ENCODE assay signal across 14 mouse cellular contexts in the genomic region with DNA sequence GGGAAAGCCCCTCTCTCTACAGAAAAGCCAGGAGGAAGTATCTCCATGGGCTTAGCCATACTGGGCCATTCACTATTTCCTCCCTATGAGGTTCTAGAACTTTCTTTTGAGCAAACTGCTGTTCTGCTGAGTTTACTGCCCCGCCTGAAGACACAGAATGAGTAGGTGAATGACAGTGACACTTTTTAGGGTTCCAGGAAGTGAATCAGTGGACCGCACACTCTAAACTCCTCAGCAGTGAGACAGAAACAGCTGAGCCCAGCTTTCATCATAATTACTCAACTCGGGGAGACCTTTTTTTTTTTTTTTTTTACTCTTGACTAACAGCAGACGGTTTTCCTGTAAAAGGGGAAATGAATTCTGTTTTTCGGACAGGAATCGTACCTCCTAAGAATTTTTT. TPM values are rescaled to one million over a fixed set of nuclear protein-coding genes. Genes with fewer than 3 reads are reported as not detected.
DNase-seq lines count a peak whose midpoint lies in the region; ATAC-seq and TF ChIP-seq lines count a peak whose summit lies in the region.
"Had no signal": no experiment of that assay in that cellular context is flagged by ENCODE, and none has a peak within 500 bp of the region (broad histone marks: within the 10 kb centered on the region; RNA-seq: fewer than 3 reads in every experiment).

No protein-coding gene starts in this region.

- no peak for ATAC-seq in liver, embryonic 15.5 days (ENCODE audit: insufficient read depth)
- no peak for ATAC-seq in liver, embryonic 11.5 days (replicated peaks; ENCODE audit: low FRiP score)
- ATAC-seq in monocyte, adult 5-6 weeks (replicated peaks; ENCODE audit: insufficient number of reproducible peaks, low FRiP score, low TSS enrichment, poor library complexity, severe bottlenecking) = peak; percentile 46
- ATAC-seq in megakaryocyte-erythroid progenitor cell, adult 5-6 weeks (replicated peaks; ENCODE audit: low FRiP score, low TSS enrichment, poor library complexity, severe bottlenecking) = no peak

- no peaks in the 10 kb centered on the region; the same call in 1 of the 2 replicates for H3K4me1 ChIP-seq in liver, embryonic 15.5 days (replicated peaks)
- H3K4me1 ChIP-seq in liver, embryonic 11.5 days (replicated peaks; ENCODE audit: control insufficient read depth, insufficient read depth, low read length) = no peaks in the 10 kb centered on the region
- H3K4me1 ChIP-seq in ES-Bruce4 (ENCODE audit: control insufficient read depth, insufficient read depth, low read length) = peaks cover 11% of the 10 kb centered on the region
- H3K4me1 ChIP-seq: megakaryocyte, embryonic 14.5 days had no signal

- intact Hi-C loops in left cerebral cortex, postnatal 10 days (cut with DNase I) = no loop called here

- H3K9ac ChIP-seq in liver, embryonic 15.5 days = no peak overlapping the region
- no peak overlapping the region for H3K9ac ChIP-seq in liver, embryonic 11.5 days (ENCODE audit: low read depth, low read length)
- no peak overlapping the region for H3K9ac ChIP-seq in ES-Bruce4 (ENCODE audit: low read depth, poor library complexity, severe bottlenecking)
- H3K9ac ChIP-seq: embryonic facial prominence, embryonic 13.5 days had no signal

- no peak overlapping the region; the same call in 1 of the 2 replicates for H3K27ac ChIP-seq in liver, embryonic 15.5 days (replicated peaks)
- no peak overlapping the region for H3K27ac ChIP-seq in liver, embryonic 11.5 days (ENCODE audit: low read depth, low read length)
- H3K27ac ChIP-seq in ES-Bruce4 (ENCODE audit: insufficient read depth, low read length) = peak overlapping the region; percentile 42
- H3K27ac ChIP-seq: embryonic facial prominence, embryonic 13.5 days had no signal

- TF ChIP-seq EP300 in ES-Bruce4 (IDR thresholded peaks at IDR 0.05; ENCODE audit: insufficient read depth, low read depth, low read length) = no peak

- TF ChIP-seq POLR2A in ES-Bruce4 (IDR thresholded peaks at IDR 0.05; ENCODE audit: insufficient read depth, low read length) = no peak

- H3K27me3 ChIP-seq in liver, embryonic 15.5 days = no peaks in the 10 kb centered on the region
- H3K27me3 ChIP-seq in liver, embryonic 11.5 days (replicated peaks; ENCODE audit: control insufficient read depth, insufficient read depth, low read length) = no peaks in the 10 kb centered on the region
- H3K27me3 ChIP-seq in ES-Bruce4 (ENCODE audit: control insufficient read depth, insufficient read depth, low read length, poor library complexity, severe bottlenecking) = no peaks in the 10 kb centered on the region
- H3K27me3 ChIP-seq: embryonic facial prominence, embryonic 13.5 days; megakaryocyte, embryonic 14.5 days had no signal

- H3K4me3 ChIP-seq in liver, embryonic 15.5 days (replicated peaks) = no peak overlapping the region
- H3K4me3 ChIP-seq in liver, embryonic 11.5 days (ENCODE audit: low read depth, low read length) = no peak overlapping the region
- no peak overlapping the region for H3K4me3 ChIP-seq in ES-Bruce4 (ENCODE audit: low read depth, low read length)
- H3K4me3 ChIP-seq: embryonic facial prominence, embryonic 13.5 days; hindbrain, embryonic 10.5 days; megakaryocyte, embryonic 14.5 days had no signal

- 0 out of 2 replicates have a peak overlapping the region, but pooled peaks have one; percentile 24 for H3K4me2 ChIP-seq in liver, embryonic 15.5 days
- no peak overlapping the region for H3K4me2 ChIP-seq in liver, embryonic 11.5 days
- H3K4me2 ChIP-seq: embryonic facial prominence, embryonic 13.5 days had no signal

- H3K36me3 ChIP-seq in liver, embryonic 15.5 days (replicated peaks) = no peaks in the 10 kb centered on the region
- H3K36me3 ChIP-seq in liver, embryonic 11.5 days (ENCODE audit: control insufficient read depth, insufficient read depth, low read length) = no peaks in the 10 kb centered on the region
- peaks cover 5% of the 10 kb centered on the region; the same call in 1 of the 2 replicates for H3K36me3 ChIP-seq in ES-Bruce4 (ENCODE audit: control insufficient read depth, insufficient read depth, low read length, poor library complexity, severe bottlenecking)

- no peak for DNase-seq in liver, embryonic 11.5 days (ENCODE audit: low spot score)
- peak; percentile 31 for DNase-seq in fibroblast of lung, adult 2 months (ENCODE audit: low read depth)
- DNase-seq in adrenal gland, postnatal 25 days = no peak
- no peak for DNase-seq in left cerebral cortex, postnatal 10 days (ENCODE audit: extremely low spot score in 1 of 2, low spot score in 2 of 2)
- DNase-seq: adrenal gland, adult 8-10 months; cerebellum, adult 18-20 months; thymus, postnatal 14 days had no signal

- 25% methylated on average over 6 of the region's 6 CpGs for WGBS in liver, embryonic 15.5 days (ENCODE audit: insufficient replicate concordance)
- 49% methylated on average over 6 of the region's 6 CpGs for WGBS in liver, embryonic 11.5 days

- H3K9me3 ChIP-seq in liver, embryonic 15.5 days (replicated peaks) = no peaks in the 10 kb centered on the region
- no peaks in the 10 kb centered on the region for H3K9me3 ChIP-seq in liver, embryonic 11.5 days (ENCODE audit: control insufficient read depth, low read length)
- peaks cover 3% of the 10 kb centered on the region for H3K9me3 ChIP-seq in ES-Bruce4 (replicated peaks; ENCODE audit: control insufficient read depth, insufficient read depth, low read length, poor library complexity, severe bottlenecking)
- H3K9me3 ChIP-seq: embryonic facial prominence, embryonic 13.5 days had no signal

- TF ChIP-seq CTCF in ES-Bruce4 (IDR thresholded peaks at IDR 0.05; ENCODE audit: low read depth, low read length) = no peak

RNA-seq across cellular contexts. Expression of gene Pdpn, which starts 10.9 kb away (rescaled TPM):
- polyA plus RNA-seq in liver, embryonic 15.5 days (2015; fragmentation: Nextera tagmentation; extraction: Ambion mirVana) = 1.1 and 1.8 TPM in 2 replicates
- 5.5 and 6.0 TPM in 2 replicates for polyA plus RNA-seq in liver, embryonic 11.5 days (2014; fragmentation: Nextera tagmentation; extraction: Ambion mirVana)
- 179 and 198 TPM in 2 replicates for polyA plus RNA-seq in ES-Bruce4 (2011; ENCODE audit: insufficient read depth, insufficient read length, low read depth, missing spikeins)
- total RNA-seq in monocyte, adult 5-6 weeks (2017) = not detected in 3 replicates
- 2.8 and 4.1 TPM in 2 replicates for total RNA-seq in adrenal gland, postnatal 25 days (2021)
- total RNA-seq in megakaryocyte-erythroid progenitor cell, adult 5-6 weeks (2014; fragmentation: Nextera tagmentation) = not detected in 2 replicates
- not detected in 2 replicates for total RNA-seq in megakaryocyte-erythroid progenitor cell, adult 5-6 weeks (2017)
- total RNA-seq in left cerebral cortex, postnatal 10 days (2021) = 10 to 100 TPM; 10.6 to 11.9 TPM
